Mouse (Mus musculus) midbrain, embryonic 14.5 days (tissue): ENCODE results near the gene Il1rl1. TPM values are rescaled to one million over a fixed set of nuclear protein-coding genes. Genes with fewer than 3 reads are reported as not detected.
A peak's percentile ranks its signal among the peaks of the same experiment; 100 is the strongest.

Experiments used
- ATAC-seq: fragments of 200-750 bp; cut with Nextera tagmentation; 2 replicates; pipeline ENCODE4 v1.8.0; 2017; ENCODE audit warnings: moderate number of reproducible peaks, moderate library complexity; ENCODE audit not compliant: low FRiP score, low TSS enrichment
- DNase-seq: peaks from one replicate; pipeline ENCODE4 v3.0.0-alpha.2; 2015
- H3K27ac ChIP-seq: fragments of 300-500 bp; sonication (generic); replicated peaks from 2 replicates; pipeline ENCODE4 v1.5.1; 2014; ENCODE audit warnings: mild to moderate bottlenecking, low read depth, low read length, moderate library complexity
- H3K27me3 ChIP-seq: fragments of 300-500 bp; sonication (generic); 2 replicates; pipeline ENCODE4 v1.6.1; 2014; ENCODE audit warnings: low read length, control low read depth, mixed read lengths; ENCODE audit not compliant: control insufficient read depth, insufficient read depth
- H3K36me3 ChIP-seq: fragments of 300-500 bp; sonication (generic); 2 replicates; pipeline ENCODE4 v1.6.1; 2014; ENCODE audit warnings: low read length, control low read depth; ENCODE audit not compliant: control insufficient read depth, insufficient read depth
- H3K4me1 ChIP-seq: fragments of 300-500 bp; sonication (generic); 2 replicates; pipeline ENCODE4 v1.6.1; 2014; ENCODE audit warnings: mild to moderate bottlenecking, antibody characterized with exemption, low read length, control low read depth; ENCODE audit not compliant: control insufficient read depth, insufficient read depth
- H3K4me2 ChIP-seq: fragments of 300-500 bp; sonication (generic); 2 replicates; pipeline ENCODE4 v1.6.1; 2014; ENCODE audit warnings: mild to moderate bottlenecking, low read length, moderate library complexity
- H3K4me3 ChIP-seq: fragments of 300-500 bp; sonication (generic); replicated peaks from 2 replicates; pipeline ENCODE4 v1.5.1; 2014; ENCODE audit warnings: low read depth, low read length
- H3K9ac ChIP-seq: fragments of 300-500 bp; sonication (generic); replicated peaks from 2 replicates; pipeline ENCODE4 v1.6.1; 2014; ENCODE audit warnings: mild to moderate bottlenecking, low read length, moderate library complexity
- H3K9me3 ChIP-seq: fragments of 300-500 bp; sonication (generic); 2 replicates; pipeline ENCODE4 v1.6.1; 2016; ENCODE audit warnings: low read length, control low read depth, mixed read lengths; ENCODE audit not compliant: control insufficient read depth
- WGBS: fragments of 180-500 bp; shearing (Covaris S2); extraction: QIAGEN DNeasy Blood & Tissue Kit; methylation state at CpG from one replicate; pipeline ENCODE4 v1.1.7; 2014; 5-methylcytosine and 5-hydroxymethylcytosine counted together
- polyA plus RNA-seq: library from polyadenylated mRNA; unstranded; fragments of >200 nt; fragmentation: Nextera tagmentation; extraction: Ambion mirVana; gene quantifications from 2 replicates; pipeline ENCODE4 v1.2.1, GENCODE M21; 2014

Gene Il1rl1
- 0.07 TPM in 1 of 2 replicates, not detected in the other for polyA plus RNA-seq

GRCm38 (mm10) chr1:40428910-40429675, at the start of gene Il1rl1:
TSS of gene Il1rl1 (plus strand) at chr1:40429570.
- Histone ChIP-seq H3K36me3 (no peaks in the 10 kb centered on the region), H3K9me3 (no peaks in the 10 kb centered on the region), H3K27me3 (no peaks in the 10 kb centered on the region), H3K4me2 (no peak within 1 kb of the TSS), H3K4me1 (no peaks in the 10 kb centered on the region), H3K4me3 (no peak within 1 kb of the TSS), H3K27ac (no peak within 1 kb of the TSS), H3K9ac (no peak within 1 kb of the TSS)
- ATAC-seq = no peak
- 80% methylated on average over 5 of the region's 5 CpGs for WGBS
- no peak for DNase-seq

- H3K4me2 ChIP-seq = no peak overlapping the region
- WGBS = 68% methylated on average over 6 of the region's 6 CpGs
- ATAC-seq (no peak), DNase-seq (peak; percentile 72)
- no peak overlapping the region for H3K9ac ChIP-seq
- no peaks in the 10 kb centered on the region for H3K4me1 ChIP-seq
- H3K9me3 ChIP-seq = no peaks in the 10 kb centered on the region
- no peaks in the 10 kb centered on the region for H3K36me3 ChIP-seq
- no peak overlapping the region for H3K4me3 ChIP-seq
- H3K27ac ChIP-seq = no peak overlapping the region
- H3K27me3 ChIP-seq = no peaks in the 10 kb centered on the region
Observed at GRCm38 (mm10) chr1:40380111-40380510, 49.3 kb upstream of the Il1rl1 start.

GRCm38 (mm10) chr1:40380990-40381389, 48.4 kb upstream of the Il1rl1 start:
- H3K27me3 ChIP-seq = no peaks in the 10 kb centered on the region
- no peak for ATAC-seq
- WGBS = 88% methylated on average over 11 of the region's 11 CpGs

GRCm38 (mm10) chr1:40382841-40383240, 46.5 kb upstream of the Il1rl1 start:
- H3K4me3 ChIP-seq = no peak overlapping the region
- whole genome bisulfite sequencing = 86% methylated on average over 5 of the region's 5 CpGs
- 0 out of 2 replicates have a peak, but pooled peaks cover under 1% of the 10 kb centered on the region for H3K9me3 ChIP-seq
- H3K36me3 ChIP-seq = no peaks in the 10 kb centered on the region
- H3K27ac ChIP-seq = no peak overlapping the region
- H3K4me2 ChIP-seq = no peak overlapping the region
- no peaks in the 10 kb centered on the region for H3K4me1 ChIP-seq
- no peak for DNase-seq
- no peaks in the 10 kb centered on the region for H3K27me3 ChIP-seq
- H3K9ac ChIP-seq = no peak overlapping the region
- no peak for ATAC-seq

More at GRCm38 (mm10) chr1:40380990-40381389, 48.4 kb upstream of the Il1rl1 start:
- no peak overlapping the region for H3K27ac ChIP-seq
- H3K36me3 ChIP-seq = no peaks in the 10 kb centered on the region
- no peak overlapping the region for H3K9ac ChIP-seq
- H3K9me3 ChIP-seq = no peaks in the 10 kb centered on the region
- no peak for DNase-seq
- H3K4me1 ChIP-seq = no peaks in the 10 kb centered on the region
- no peak overlapping the region for H3K4me3 ChIP-seq
- no peak overlapping the region for H3K4me2 ChIP-seq

GRCm38 (mm10) chr1:40384931-40385545, 44.3 kb upstream of the Il1rl1 start:
- H3K27me3 ChIP-seq = no peaks in the 10 kb centered on the region
- no peaks in the 10 kb centered on the region for H3K4me1 ChIP-seq
- H3K36me3 ChIP-seq = no peaks in the 10 kb centered on the region
- no peak overlapping the region for H3K9ac ChIP-seq
- H3K4me2 ChIP-seq = no peak overlapping the region
- H3K4me3 ChIP-seq = no peak overlapping the region
- H3K9me3 ChIP-seq = peaks cover 4% of the 10 kb centered on the region; the same call in 1 of the 2 replicates
- ATAC-seq = no peak
- H3K27ac ChIP-seq = no peak overlapping the region
- 89% methylated on average over 8 of the region's 8 CpGs for WGBS
- no peak for DNase-seq

- H3K4me2 ChIP-seq = no peak overlapping the region
- DNase-seq = no peak
- H3K27ac ChIP-seq = no peak overlapping the region
- H3K9ac ChIP-seq = no peak overlapping the region
- no peak overlapping the region for H3K4me3 ChIP-seq
- no peaks in the 10 kb centered on the region for H3K27me3 ChIP-seq
- ATAC-seq = no peak
- 91% methylated on average over 3 of the region's 3 CpGs for WGBS
- H3K36me3 ChIP-seq = no peaks in the 10 kb centered on the region
- H3K4me1 ChIP-seq = no peaks in the 10 kb centered on the region
- peaks cover 4% of the 10 kb centered on the region; the same call in 1 of the 2 replicates for H3K9me3 ChIP-seq
Observed at GRCm38 (mm10) chr1:40391374-40391773, 38.0 kb upstream of the Il1rl1 start.

- Histone ChIP-seq H3K9me3 (peaks cover 4% of the 10 kb centered on the region; the same call in 1 of the 2 replicates), H3K4me1 (no peaks in the 10 kb centered on the region), H3K9ac (no peak overlapping the region), H3K4me2 (no peak overlapping the region), H3K4me3 (no peak overlapping the region), H3K36me3 (no peaks in the 10 kb centered on the region), H3K27me3 (no peaks in the 10 kb centered on the region), H3K27ac (no peak overlapping the region)
- DNase-seq (no peak), ATAC-seq (no peak)
- 74% methylated on average over 6 of the region's 6 CpGs for WGBS
Observed at GRCm38 (mm10) chr1:40392535-40392934, 36.8 kb upstream of the Il1rl1 start.

GRCm38 (mm10) chr1:40393214-40393613, 36.2 kb upstream of the Il1rl1 start:
- WGBS = 88% methylated on average over 7 of the region's 7 CpGs
- Histone ChIP-seq H3K9me3 (0 out of 2 replicates have a peak, but pooled peaks cover under 1% of the 10 kb centered on the region), H3K4me3 (no peak overlapping the region), H3K36me3 (no peaks in the 10 kb centered on the region), H3K9ac (no peak overlapping the region), H3K4me2 (no peak overlapping the region), H3K27ac (no peak overlapping the region), H3K27me3 (no peaks in the 10 kb centered on the region), H3K4me1 (no peaks in the 10 kb centered on the region)
- DNase-seq (no peak), ATAC-seq (no peak)
